Mouse (Mus musculus) G1E (cell line): ENCODE measurements around the gene Ptgdr. TPM values are rescaled to one million over a fixed set of nuclear protein-coding genes. Genes with fewer than 3 reads are reported as not detected.
"Not testable (repeated sequence)": the region's sequence is repeated elsewhere in the genome, so short reads cannot be mapped to it uniquely, and the experiment has no call there.

ENCODE experiments used
- ATAC-seq: 2 replicates; pipeline ENCODE4 v1.8.0; 2016; ENCODE audit warnings: mild to moderate bottlenecking; ENCODE audit not compliant: insufficient number of reproducible peaks, poor library complexity, low FRiP score, severe bottlenecking; ENCODE audit errors: extremely low read depth
- DNase-seq: peaks from one replicate; pipeline ENCODE4 v3.0.0; 2012; ENCODE audit warnings: low spot score
- H3K27me3 ChIP-seq: 2 replicates; pipeline ENCODE4 v1.6.1; 2012; ENCODE audit warnings: mild to moderate bottlenecking, low read length, inconsistent platforms; ENCODE audit not compliant: insufficient read depth
- H3K36me3 ChIP-seq: replicated peaks from 2 replicates; pipeline ENCODE3; 2012; ENCODE audit warnings: mild to moderate bottlenecking, inconsistent platforms
- H3K4me1 ChIP-seq: 2 replicates; pipeline ENCODE4 v1.6.1; 2012; ENCODE audit warnings: low read depth, low read length, inconsistent platforms, mixed read lengths; ENCODE audit not compliant: insufficient read depth
- H3K4me3 ChIP-seq: 2 replicates; pipeline ENCODE4 v1.5.1; 2012; ENCODE audit warnings: low read depth, mild to moderate bottlenecking, inconsistent platforms, low read length, moderate library complexity, mixed read lengths
- H3K9me3 ChIP-seq: replicated peaks from 2 replicates; pipeline ENCODE4 v1.6.1; 2012; ENCODE audit warnings: inconsistent platforms
- CTCF ChIP-seq: IDR thresholded peaks from 2 replicates; pipeline ENCODE4 v1.5.1; 2012; ENCODE audit warnings: low read depth, low read length, inconsistent platforms, mixed read lengths
- GATA1 ChIP-seq: IDR thresholded peaks from 2 replicates; pipeline ENCODE4 v1.6.1; 2012; ENCODE audit warnings: borderline replicate concordance, low read length, inconsistent platforms, mixed read lengths
- GATA2 ChIP-seq: IDR thresholded peaks from 2 replicates; pipeline ENCODE4 v1.6.1; 2012; ENCODE audit warnings: low read depth, low read length, inconsistent platforms, borderline replicate concordance
- POLR2AphosphoS5 ChIP-seq: IDR thresholded peaks from 2 replicates; pipeline ENCODE4 v1.6.1; 2012; ENCODE audit warnings: low read depth, low read length, inconsistent platforms; ENCODE audit not compliant: insufficient replicate concordance
- TAL1 ChIP-seq: conservative IDR thresholded peaks from 2 replicates; pipeline ENCODE4 v1.6.1; 2012; ENCODE audit warnings: low read depth, low read length, inconsistent platforms, mixed read lengths
- polyA plus RNA-seq: library from polyadenylated mRNA; stranded (reverse); fragments of >175 nt; gene quantifications from 2 replicates; pipeline ENCODE4 v1.2.3, GENCODE M21; 2012
- total RNA-seq, 2 experiments: library from RNA; stranded (forward) in 1 of 2; stranded (reverse) in 1 of 2; fragments of 200-1000 nt in 1 of 2; fragments of >200 nt in 1 of 2; fragmentation: Nextera tagmentation in 1 of 2; gene quantifications; 2 replicates each; pipeline ENCODE4 v1.2.3; 2014 to 2017

Gene Ptgdr
- total and polyA plus RNA-seq, 3 experiments = 0.11 TPM; not detected in 2

GRCm38 (mm10) chr14:44821177-44822057, 37.8 kb downstream of the Ptgdr start:
- H3K9me3 ChIP-seq = no peaks in the 10 kb centered on the region
- no peaks in the 10 kb centered on the region for H3K4me1 ChIP-seq
- no peak for TF ChIP-seq CTCF
- TF ChIP-seq GATA2 = no peak
- no peak for TF ChIP-seq TAL1
- TF ChIP-seq POLR2AphosphoS5 = no peak
- TF ChIP-seq GATA1 = no peak
- H3K36me3 ChIP-seq = no peaks in the 10 kb centered on the region
- no peak for DNase-seq
- H3K27me3 ChIP-seq = no peaks in the 10 kb centered on the region
- H3K4me3 ChIP-seq = no peak overlapping the region
- no peak for ATAC-seq

GRCm38 (mm10) chr14:44813152-44813551, 46.0 kb downstream of the Ptgdr start:
- not testable (repeated sequence) for H3K4me1 ChIP-seq, DNase-seq, H3K27me3 ChIP-seq, H3K9me3 ChIP-seq, H3K4me3 ChIP-seq, H3K36me3 ChIP-seq, ATAC-seq

Other genes starting within 250 kb of the Ptgdr start
- gene Gm5624, start 231.4 kb downstream of the Ptgdr start, total RNA-seq (2014; fragmentation: Nextera tagmentation) = 13.8 and 20.4 TPM in 2 replicates
- gene Gm5624, start 231.4 kb downstream of the Ptgdr start, total RNA-seq (2017) = 18.2 and 20.5 TPM in 2 replicates
- 0.85 and 1.0 TPM in 2 replicates for gene Gm5624, start 231.4 kb downstream of the Ptgdr start, polyA plus RNA-seq
- 2.9 TPM in 1 of 2 replicates, not detected in the other for gene Gm8257, start 152.9 kb downstream of the Ptgdr start, total RNA-seq (2014; fragmentation: Nextera tagmentation)
- gene Gm8257, start 152.9 kb downstream of the Ptgdr start, total RNA-seq (2017) = 0.11 TPM in 1 of 2 replicates, not detected in the other
- gene Gm8257, start 152.9 kb downstream of the Ptgdr start, polyA plus RNA-seq = not detected in 2 replicates
- gene Gm8267, start 109.0 kb downstream of the Ptgdr start, total RNA-seq (2014; fragmentation: Nextera tagmentation) = 0.63 TPM in 1 of 2 replicates, not detected in the other
- 0.05 TPM in 1 of 2 replicates, not detected in the other for gene Gm8267, start 109.0 kb downstream of the Ptgdr start, total RNA-seq (2017)
- gene Gm8267, start 109.0 kb downstream of the Ptgdr start, polyA plus RNA-seq = not detected in 2 replicates
- not detected in 2 replicates for gene Ptger2, start 128.8 kb upstream of the Ptgdr start, total RNA-seq (2014; fragmentation: Nextera tagmentation)
- gene Ptger2, start 128.8 kb upstream of the Ptgdr start, total RNA-seq (2017) = 0.06 and 0.22 TPM in 2 replicates
- not detected in 2 replicates for gene Ptger2, start 128.8 kb upstream of the Ptgdr start, polyA plus RNA-seq